Mouse (Mus musculus) neural tube, embryonic 11.5 days (tissue): Measurements from ENCODE around the gene Armt1. TPM values are rescaled to one million over a fixed set of nuclear protein-coding genes. Genes with fewer than 3 reads are reported as not detected.

Experiments
- ATAC-seq: fragments of 200-750 bp; cut with Nextera tagmentation; 2 replicates; pipeline ENCODE4 v1.8.0; 2017; ENCODE audit warnings: moderate number of reproducible peaks, mild to moderate bottlenecking, moderate TSS enrichment, moderate library complexity; ENCODE audit not compliant: insufficient read depth, low FRiP score, low TSS enrichment
- DNase-seq: peaks from one replicate; pipeline ENCODE4 v3.0.0-alpha.2; 2015; ENCODE audit warnings: low spot score
- H3K27ac ChIP-seq: fragments of 300-500 bp; sonication (generic); 2 replicates; pipeline ENCODE4 v1.5.1; 2014; ENCODE audit warnings: low read depth, mild to moderate bottlenecking, low read length
- H3K27me3 ChIP-seq: fragments of 300-500 bp; sonication (generic); 2 replicates; pipeline ENCODE4 v1.6.1; 2014; ENCODE audit warnings: mild to moderate bottlenecking, low read length, mixed read lengths; ENCODE audit not compliant: control insufficient read depth, insufficient read depth
- H3K36me3 ChIP-seq: fragments of 300-500 bp; sonication (generic); 2 replicates; pipeline ENCODE4 v1.6.1; 2014; ENCODE audit warnings: mild to moderate bottlenecking, low read length, moderate library complexity, mixed read lengths; ENCODE audit not compliant: control insufficient read depth, insufficient read depth
- H3K4me1 ChIP-seq: fragments of 300-500 bp; sonication (generic); 2 replicates; pipeline ENCODE4 v1.6.1; 2014; ENCODE audit warnings: low read length, mixed read lengths; ENCODE audit not compliant: control insufficient read depth, insufficient read depth
- H3K4me2 ChIP-seq: fragments of 300-500 bp; sonication (generic); 2 replicates; pipeline ENCODE4 v1.6.1; 2014; ENCODE audit warnings: low read depth, mild to moderate bottlenecking, moderate library complexity
- H3K4me3 ChIP-seq: fragments of 300-500 bp; sonication (generic); 2 replicates; pipeline ENCODE4 v1.5.1; 2014; ENCODE audit warnings: low read depth, low read length
- H3K9ac ChIP-seq: fragments of 300-500 bp; sonication (generic); 2 replicates; pipeline ENCODE4 v1.6.1; 2014; ENCODE audit warnings: mild to moderate bottlenecking, low read length
- H3K9me3 ChIP-seq: fragments of 300-500 bp; sonication (generic); 2 replicates; pipeline ENCODE4 v1.6.1; 2016; ENCODE audit warnings: low read length; ENCODE audit not compliant: control insufficient read depth
- WGBS: fragments of 180-500 bp; shearing (Covaris S2); extraction: QIAGEN DNeasy Blood & Tissue Kit; methylation state at CpG from one replicate; pipeline ENCODE4 v1.1.7; 2014; 5-methylcytosine and 5-hydroxymethylcytosine counted together
- polyA plus RNA-seq: library from polyadenylated mRNA; unstranded; fragments of >200 nt; fragmentation: Nextera tagmentation; extraction: Ambion mirVana; gene quantifications from 2 replicates; pipeline ENCODE4 v1.2.1, GENCODE M21; 2014

The Armt1 gene
- 26.3 and 27.2 TPM in 2 replicates for polyA plus RNA-seq

- no peaks in the 10 kb centered on the region for H3K27me3 ChIP-seq
- peak within 1 kb of the TSS; percentile 55 for H3K4me3 ChIP-seq
- H3K9me3 ChIP-seq, result no peaks in the 10 kb centered on the region
- H3K4me2 ChIP-seq, result peak within 1 kb of the TSS; percentile 64
- 0 out of 2 replicates have a peak, but pooled peaks cover 3% of the 10 kb centered on the region for H3K4me1 ChIP-seq
- under 1% methylated on average over 63 of the region's 75 CpGs for WGBS
- H3K9ac ChIP-seq, result peak within 1 kb of the TSS; percentile 73
- ATAC-seq (peak; percentile 95), DNase-seq (peak; percentile 94)
- H3K36me3 ChIP-seq, result no peaks in the 10 kb centered on the region; the same call in 1 of the 2 replicates
- peak within 1 kb of the TSS; percentile 57; the same call in 1 of the 2 replicates for H3K27ac ChIP-seq
These were observed at the start of gene Armt1, which contains the start of gene Rmnd1 for GRCm38 (mm10) chr10:4432123-4432931. Gene Armt1 (plus strand): TSS chr10:4432467. Gene Rmnd1 (minus strand): TSS chr10:4432388.

- 91% methylated on average over 7 of the region's 7 CpGs for WGBS
These were observed 48.0 kb upstream of the Armt1 start for GRCm38 (mm10) chr10:4384244-4384643.

GRCm38 (mm10) chr10:4386609-4387591 lies 45.4 kb upstream of the Armt1 start:
- peaks cover 17% of the 10 kb centered on the region for H3K4me1 ChIP-seq
- peak overlapping the region; percentile 100 for H3K4me3 ChIP-seq
- peak overlapping the region; percentile 91 for H3K4me2 ChIP-seq
- H3K9me3 ChIP-seq, result no peaks in the 10 kb centered on the region
- H3K27me3 ChIP-seq, result no peaks in the 10 kb centered on the region
- peak; percentile 90 for ATAC-seq
- 0% methylated on average over 29 of the region's 133 CpGs for WGBS
- peak overlapping the region; percentile 98 for H3K9ac ChIP-seq
- no peaks in the 10 kb centered on the region for H3K36me3 ChIP-seq
- peak overlapping the region; percentile 99 for H3K27ac ChIP-seq
- peak; percentile 99 for DNase-seq

More at GRCm38 (mm10) chr10:4384244-4384643, 48.0 kb upstream of the Armt1 start:
- no peak overlapping the region for H3K4me3 ChIP-seq
- no peaks in the 10 kb centered on the region for H3K27me3 ChIP-seq
- peaks cover 7% of the 10 kb centered on the region for H3K4me1 ChIP-seq
- no peak overlapping the region for H3K9ac ChIP-seq
- ATAC-seq (no peak), DNase-seq (no peak)
- no peaks in the 10 kb centered on the region for H3K9me3 ChIP-seq
- no peak overlapping the region for H3K27ac ChIP-seq
- no peak overlapping the region for H3K4me2 ChIP-seq
- no peaks in the 10 kb centered on the region for H3K36me3 ChIP-seq

GRCm38 (mm10) chr10:4387701-4388383 lies 44.4 kb upstream of the Armt1 start, which contains the start of gene Zbtb2:
Gene Zbtb2 (minus strand): TSS chr10:4388108.
- DNase-seq, result peak; percentile 81
- peak; percentile 5; the same call in 1 of the 2 replicates for ATAC-seq
- 0% methylated on average over 30 of the region's 87 CpGs for WGBS

GRCm38 (mm10) chr10:4388384-4388745 lies 43.9 kb upstream of the Armt1 start:
- DNase-seq (peak; percentile 34), ATAC-seq (no peak)
- 1% methylated on average over 19 of the region's 19 CpGs for WGBS
- no peaks in the 10 kb centered on the region for H3K27me3 ChIP-seq
- peak overlapping the region; percentile 99 for H3K27ac ChIP-seq
- H3K9me3 ChIP-seq, result no peaks in the 10 kb centered on the region
- peak overlapping the region; percentile 98 for H3K9ac ChIP-seq
- peaks cover 17% of the 10 kb centered on the region for H3K4me1 ChIP-seq
- H3K36me3 ChIP-seq, result 0 out of 2 replicates have a peak, but pooled peaks cover 3% of the 10 kb centered on the region
- H3K4me3 ChIP-seq, result peak overlapping the region; percentile 100
- peak overlapping the region; percentile 91 for H3K4me2 ChIP-seq

More at GRCm38 (mm10) chr10:4387701-4388383, 44.4 kb upstream of the Armt1 start, which contains the start of gene Zbtb2:
- no peaks in the 10 kb centered on the region for H3K27me3 ChIP-seq
- H3K36me3 ChIP-seq, result 0 out of 2 replicates have a peak, but pooled peaks cover under 1% of the 10 kb centered on the region
- peak within 1 kb of the TSS; percentile 99 for H3K27ac ChIP-seq
- H3K4me3 ChIP-seq, result peak within 1 kb of the TSS; percentile 100
- peak within 1 kb of the TSS; percentile 98 for H3K9ac ChIP-seq
- H3K4me2 ChIP-seq, result peak within 1 kb of the TSS; percentile 91
- H3K9me3 ChIP-seq, result no peaks in the 10 kb centered on the region
- H3K4me1 ChIP-seq, result peaks cover 17% of the 10 kb centered on the region

GRCm38 (mm10) chr10:4389036-4389435 lies 43.2 kb upstream of the Armt1 start:
- DNase-seq (no peak), ATAC-seq (no peak)
- Histone ChIP-seq H3K4me2 (peak overlapping the region; percentile 91), H3K9ac (peak overlapping the region; percentile 98), H3K4me3 (peak overlapping the region; percentile 100), H3K9me3 (no peaks in the 10 kb centered on the region), H3K27ac (no peak overlapping the region), H3K27me3 (no peaks in the 10 kb centered on the region), H3K36me3 (peaks cover 3% of the 10 kb centered on the region; the same call in 1 of the 2 replicates), H3K4me1 (peaks cover 17% of the 10 kb centered on the region)
- WGBS, result 26% methylated on average over 10 of the region's 10 CpGs

- H3K4me2 ChIP-seq, result peak overlapping the region; percentile 91
- no peak for ATAC-seq
- 72% methylated on average over 5 of the region's 5 CpGs for WGBS
- H3K4me1 ChIP-seq, result peaks cover 17% of the 10 kb centered on the region
- no peak for DNase-seq
- H3K9ac ChIP-seq, result peak overlapping the region; percentile 98
- no peaks in the 10 kb centered on the region for H3K27me3 ChIP-seq
- H3K36me3 ChIP-seq, result peaks cover 3% of the 10 kb centered on the region; the same call in 1 of the 2 replicates
- peak overlapping the region; percentile 100; the same call in 1 of the 2 replicates for H3K4me3 ChIP-seq
- no peak overlapping the region for H3K27ac ChIP-seq
- H3K9me3 ChIP-seq, result no peaks in the 10 kb centered on the region
These were observed 42.7 kb upstream of the Armt1 start for GRCm38 (mm10) chr10:4389461-4390112.
